ENCODE assay signal across 16 mouse cellular contexts in the genomic region with DNA sequence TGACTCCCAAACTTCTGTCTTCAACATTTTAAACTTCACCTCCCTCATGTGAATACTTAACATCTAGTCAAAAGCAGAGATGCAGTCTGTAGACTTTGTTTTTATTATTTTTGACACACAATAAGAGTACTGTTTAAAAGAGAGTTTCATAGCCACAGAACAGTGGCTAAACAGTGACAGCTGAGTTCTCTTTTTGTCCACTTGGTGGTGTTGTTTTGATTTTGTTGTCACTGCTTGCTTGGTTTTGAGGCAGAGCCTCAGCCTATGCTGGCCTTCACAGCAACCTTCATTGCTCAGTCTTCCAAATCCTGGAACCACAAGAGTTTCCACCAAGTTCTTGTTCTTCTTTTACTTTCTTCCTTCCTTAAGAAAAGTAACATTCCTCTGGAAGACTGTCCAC. TPM values are rescaled to one million over a fixed set of nuclear protein-coding genes. Genes with fewer than 3 reads are reported as not detected.
DNase-seq lines count a peak whose midpoint lies in the region; ATAC-seq and TF ChIP-seq lines count a peak whose summit lies in the region.
"Had no signal": no experiment of that assay in that cellular context is flagged by ENCODE, and none has a peak within 500 bp of the region (broad histone marks: within the 10 kb centered on the region; RNA-seq: fewer than 3 reads in every experiment).

No protein-coding gene starts in this region.

- ATAC-seq in kidney, postnatal 0 days (replicated peaks; ENCODE audit: low FRiP score, low read depth): no peak
- peak; percentile 53; the same call in 1 of the 2 replicates for ATAC-seq in common myeloid progenitor, adult 5-6 weeks (replicated peaks; ENCODE audit: low read depth, poor library complexity, severe bottlenecking)
- ATAC-seq: forebrain, embryonic 15.5 days had no signal

- TF ChIP-seq POLR2A in CH12.LX (IDR thresholded peaks at IDR 0.05; ENCODE audit: low read depth, low read length): no peak

- dilution Hi-C loops in CH12.LX (cut with MboI; ENCODE audit: extremely low pct_ligation_motif_present, extremely low pct_unique_long_range_greater_than_20kb, low sequenced_read_pairs): no loop called here

- H3K4me3 ChIP-seq in kidney, postnatal 0 days (replicated peaks; ENCODE audit: low read depth, low read length): no peak overlapping the region
- no peak overlapping the region for H3K4me3 ChIP-seq in CH12.LX (replicated peaks in 1 of 3; ENCODE audit: low read depth in 2 of 3, low read length in 2 of 3, poor library complexity in 1 of 3)
- H3K4me3 ChIP-seq: embryonic facial prominence, embryonic 12.5 days; forebrain, embryonic 15.5 days; hindbrain, embryonic 15.5 days; limb, embryonic 12.5 days had no signal

- TF ChIP-seq RAD21 in CH12.LX (IDR thresholded peaks at IDR 0.05; ENCODE audit: low read depth, low read length): peak; percentile 48

- no peak overlapping the region for H3K9ac ChIP-seq in kidney, postnatal 0 days (ENCODE audit: low read depth, low read length)
- no peak overlapping the region for H3K9ac ChIP-seq in CH12.LX (ENCODE audit: insufficient read depth, low read depth)
- H3K9ac ChIP-seq: embryonic facial prominence, embryonic 12.5 days; forebrain, embryonic 15.5 days; hindbrain, embryonic 15.5 days; limb, embryonic 12.5 days had no signal

- no peak overlapping the region for H3K4me2 ChIP-seq in kidney, postnatal 0 days (ENCODE audit: low read length)
- H3K4me2 ChIP-seq in CH12.LX (ENCODE audit: insufficient read depth, low read depth, poor library complexity, severe bottlenecking): no peak overlapping the region
- H3K4me2 ChIP-seq: embryonic facial prominence, embryonic 12.5 days; forebrain, embryonic 15.5 days; heart, embryonic 11.5 days; hindbrain, embryonic 15.5 days; limb, embryonic 12.5 days had no signal

- no peaks in the 10 kb centered on the region for H3K9me3 ChIP-seq in kidney, postnatal 0 days (replicated peaks; ENCODE audit: low read length)
- H3K9me3 ChIP-seq in CH12.LX (replicated peaks; ENCODE audit: low read length): peaks cover 5% of the 10 kb centered on the region
- H3K9me3 ChIP-seq: embryonic facial prominence, embryonic 12.5 days; forebrain, embryonic 15.5 days; hindbrain, embryonic 15.5 days; limb, embryonic 12.5 days had no signal

- in situ Hi-C loops in CH12.LX (cut with MboI; ENCODE audit: low pct_ligation_motif_present, low pct_unique_long_range_greater_than_20kb, low sequenced_read_pairs): loop anchor here (25.0 kb wide), 1 partner anchor 384 kb away; the partner anchor contains the start of gene Pkp2

- H3K36me3 ChIP-seq in kidney, postnatal 0 days (ENCODE audit: insufficient read depth, low read length): no peaks in the 10 kb centered on the region
- H3K36me3 ChIP-seq in CH12.LX (replicated peaks in 1 of 2; ENCODE audit: control insufficient read depth in 1 of 2, insufficient read depth in 1 of 2, low read length in 1 of 2): no peaks in the 10 kb centered on the region
- H3K36me3 ChIP-seq: embryonic facial prominence, embryonic 12.5 days; forebrain, embryonic 15.5 days; hindbrain, embryonic 15.5 days; limb, embryonic 12.5 days had no signal

- no peak overlapping the region for H3K27ac ChIP-seq in kidney, postnatal 0 days
- H3K27ac ChIP-seq in CH12.LX (ENCODE audit: insufficient read depth, low read depth): no peak overlapping the region
- H3K27ac ChIP-seq: embryonic facial prominence, embryonic 12.5 days; forebrain, embryonic 15.5 days; hindbrain, embryonic 15.5 days; limb, embryonic 12.5 days had no signal

- H3K27me3 ChIP-seq in kidney, postnatal 0 days (ENCODE audit: insufficient read depth, low read length): no peaks in the 10 kb centered on the region
- H3K27me3 ChIP-seq in CH12.LX (replicated peaks): peaks cover 5% of the 10 kb centered on the region
- H3K27me3 ChIP-seq: forebrain, embryonic 15.5 days; hindbrain, embryonic 15.5 days; limb, embryonic 12.5 days had no signal

- H3K79me2 ChIP-seq in CH12.LX (replicated peaks; ENCODE audit: control insufficient read depth, extremely low read depth, insufficient read depth, poor library complexity, severe bottlenecking): no peaks in the 10 kb centered on the region

- no peaks in the 10 kb centered on the region for H3K4me1 ChIP-seq in kidney, postnatal 0 days (replicated peaks; ENCODE audit: insufficient read depth, low read length)
- 0 out of 4 replicates have a peak, but pooled peaks cover 0 to 2% of the 10 kb centered on the region in 2 experiments for H3K4me1 ChIP-seq in CH12.LX (ENCODE audit: control insufficient read depth in 1 of 2, insufficient read depth in 2 of 2)
- H3K4me1 ChIP-seq: embryonic facial prominence, embryonic 12.5 days had no signal

- peak; percentile 4 to 20 for DNase-seq in cerebellum, postnatal 10 days
- no peak for DNase-seq in cerebellum, adult 8-10 months
- DNase-seq in kidney, postnatal 0 days (ENCODE audit: low spot score): peak; percentile 45
- no peak for DNase-seq in kidney, postnatal 10 days
- DNase-seq in CH12.LX (ENCODE audit: extremely low read depth): peak; percentile 34
- no peak for DNase-seq in layer of hippocampus, adult 11-12 months (ENCODE audit: low spot score)
- DNase-seq in gastrocnemius, adult 8-10 months (ENCODE audit: low spot score in 2 of 2): no peak
- DNase-seq: layer of hippocampus, adult 9-11 months; lung, postnatal 14 days; thymus, adult 18-20 months had no signal

- no peak for TF ChIP-seq EP300 in CH12.LX (IDR thresholded peaks at IDR 0.05; ENCODE audit: low read length)

- TF ChIP-seq CTCF in kidney, postnatal 0 days (IDR thresholded peaks at IDR 0.05; ENCODE audit: low read depth): peak; percentile 60
- TF ChIP-seq CTCF in CH12.LX (conservative IDR thresholded peaks at IDR 0.05 in 1 of 2, IDR thresholded peaks at IDR 0.05 in 1 of 2; ENCODE audit: low read depth in 2 of 2, low read length in 2 of 2): peak; percentile 35 to 60; a peak in 3 of 4 replicates

TF ChIP-seq in CH12.LX, 34 proteins besides CTCF, POLR2A, EP300 and RAD21:
- peak; percentile 57 for TF ChIP-seq SMC3 (IDR thresholded peaks at IDR 0.05; ENCODE audit: low read depth, low read length)
- no peak for TF ChIP-seq JUN (IDR thresholded peaks at IDR 0.05; ENCODE audit: insufficient read depth, low read depth, low read length)

RNA-seq across cellular contexts. Expression of gene Fgd4, which starts 3.8 kb away (rescaled TPM):
- polyA plus RNA-seq in kidney, postnatal 0 days (2015; fragmentation: Nextera tagmentation; extraction: Ambion mirVana): 8.8 and 9.3 TPM in 2 replicates
- total RNA-seq in CH12.LX (2012; rRNA removed) (0.76 and 2.3 TPM in 2 replicates), CH12.LX (2014; rRNA removed) (not detected in 2 replicates)
- polyA plus RNA-seq in CH12.LX (2012; ENCODE audit: insufficient read length, low read depth): 0.26 and 0.84 TPM in 2 replicates
- 15.0 and 16.9 TPM in 2 replicates for total RNA-seq in common myeloid progenitor, adult 5-6 weeks (2017)
- 10 to 100 TPM; 21.3 to 30.5 (median 24.0) TPM for total RNA-seq in gastrocnemius, adult 8-10 months (2022)

Comparison
In these comparisons a context has a peak if more than half of its experiments do, and no peak if none do; other contexts are left out.
1. DNase-seq: peak in cerebellum, postnatal 10 days (2 of 2), kidney, postnatal 0 days (single experiment) and CH12.LX (single experiment); none in cerebellum, adult 8-10 months (single experiment), kidney, postnatal 10 days (single experiment), layer of hippocampus, adult 11-12 months (single experiment) and gastrocnemius, adult 8-10 months (0 of 2).